Mouse (Mus musculus) adrenal gland (tissue): ENCODE results near the gene Bbs12.

ENCODE experiments used
- intact Hi-C: fragments of 180-260 bp; cut with DNase I; formaldehyde crosslinking; loops from one replicate; pipeline ENCODE4 v1.15.1; 2025
- long read RNA-seq, 2 experiments: library from polyadenylated mRNA; unstranded; transcript quantifications; one replicate each; pipeline ENCODE4 v2.0.0; 2020; ENCODE audit warnings: borderline replicate concordance in 1 of 2; ENCODE audit not compliant: insufficient replicate concordance in 1 of 2

Gene Bbs12
- long read RNA-seq, experiment 1 = 0 reads
- long read RNA-seq, experiment 2, partial matches to known transcripts = 0 of 2 reads
- long read RNA-seq, experiment 2, other reads (novel, unspliced or antisense) = 1 of 2 reads

DNA sequence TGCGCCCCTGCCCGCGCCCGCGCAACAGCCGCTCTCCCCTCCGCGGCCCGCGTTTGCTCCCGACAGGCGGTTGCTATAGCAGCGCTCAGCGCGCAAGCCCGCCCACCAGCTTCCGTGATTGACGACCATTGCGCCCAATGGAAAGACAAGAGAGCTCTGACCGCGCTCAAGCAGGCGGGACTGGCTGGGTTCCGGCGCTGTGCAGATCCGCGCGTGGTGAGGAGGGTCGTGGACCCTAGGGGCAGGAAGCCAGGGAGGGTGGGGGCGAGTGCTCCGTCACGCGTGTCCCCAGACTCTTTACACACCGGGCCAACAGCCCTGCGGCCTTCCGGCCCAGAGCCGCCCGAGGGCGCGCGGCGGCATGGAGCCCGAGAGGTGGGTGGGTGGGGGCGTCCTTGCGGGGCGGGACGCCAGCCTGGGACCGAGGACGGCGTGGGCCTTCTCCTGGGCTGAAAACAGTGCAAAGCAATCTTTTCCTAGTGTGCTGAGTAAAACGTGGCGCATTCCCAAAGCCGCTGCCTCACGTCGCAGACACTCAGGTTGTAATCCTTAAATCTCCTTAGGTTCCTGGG is at the start of gene Bbs12, which contains the start of gene Cetn4:
TSS of gene Bbs12 (plus strand) at position 185 of the 572 bp plus-strand sequence.
TSS of gene Cetn4 (minus strand) at position 339 of the 572 bp plus-strand sequence.
- intact Hi-C loops = no loop called here

DNA sequence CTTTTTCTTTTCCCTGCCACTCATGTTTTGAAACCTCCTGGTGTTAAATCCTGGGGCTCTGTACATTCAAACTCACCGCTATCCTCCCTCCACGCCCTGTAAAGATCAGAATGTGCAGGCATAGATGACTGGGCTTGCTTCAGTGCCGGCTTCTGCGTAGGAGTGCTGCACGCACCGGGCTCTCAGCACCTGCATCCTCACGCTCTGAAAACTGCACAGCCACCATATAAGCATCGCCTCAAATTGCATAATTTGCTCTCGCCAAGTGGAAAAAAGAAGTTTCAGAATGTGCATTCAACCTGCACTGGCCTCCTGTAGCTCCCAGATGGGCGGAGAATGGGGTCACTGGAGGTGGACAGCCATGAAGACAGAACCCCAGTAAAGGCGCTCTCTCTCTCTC is 44.0 kb upstream of the Bbs12 start:
- intact Hi-C loops = no loop called here

- intact Hi-C loops = no loop called here
These were observed 42.4 kb upstream of the Bbs12 start for GRCm38 (mm10) chr3:37269926-37270325.

DNA sequence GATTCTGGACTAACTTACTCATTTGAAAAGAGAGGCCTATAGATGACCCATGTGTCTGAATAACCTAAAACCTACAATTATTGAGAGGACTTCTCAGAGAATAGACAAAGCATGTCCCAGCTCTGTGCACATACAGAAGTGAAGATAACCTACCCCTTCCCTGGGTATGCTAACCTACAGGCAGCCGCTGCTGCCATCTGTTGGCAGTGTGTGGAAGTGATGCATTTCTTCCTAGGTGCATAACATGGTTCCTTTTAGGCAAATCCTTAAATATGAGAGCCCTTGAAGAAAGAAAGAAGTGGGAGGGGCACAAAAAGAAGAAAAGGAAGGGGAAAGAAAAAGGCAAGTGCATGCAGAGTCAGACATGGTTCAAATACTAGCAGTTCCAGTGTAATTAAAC is 41.1 kb upstream of the Bbs12 start:
- intact Hi-C loops = no loop called here

DNA sequence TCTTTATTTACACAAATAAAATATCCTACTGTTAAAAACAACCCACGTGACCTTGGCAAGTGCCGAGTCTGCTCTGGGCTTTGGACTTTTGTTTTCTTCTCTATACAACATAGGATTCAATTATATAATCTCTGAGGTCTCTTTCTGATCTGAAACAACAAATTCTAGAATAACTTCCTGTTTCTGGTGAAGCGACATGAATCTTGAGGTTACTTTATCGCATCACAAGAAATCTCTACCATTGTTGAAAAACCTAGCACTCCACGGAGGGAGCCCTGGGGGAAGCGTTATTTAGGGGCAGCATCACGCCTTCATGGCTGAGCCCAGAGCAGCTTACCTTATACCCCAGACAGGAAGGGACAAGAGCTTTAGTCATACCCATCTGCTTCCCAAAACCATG is 39.3 kb upstream of the Bbs12 start:
- intact Hi-C loops = no loop called here

- intact Hi-C loops = no loop called here
These were observed 37.7 kb upstream of the Bbs12 start for GRCm38 (mm10) chr3:37274661-37275060.

DNA sequence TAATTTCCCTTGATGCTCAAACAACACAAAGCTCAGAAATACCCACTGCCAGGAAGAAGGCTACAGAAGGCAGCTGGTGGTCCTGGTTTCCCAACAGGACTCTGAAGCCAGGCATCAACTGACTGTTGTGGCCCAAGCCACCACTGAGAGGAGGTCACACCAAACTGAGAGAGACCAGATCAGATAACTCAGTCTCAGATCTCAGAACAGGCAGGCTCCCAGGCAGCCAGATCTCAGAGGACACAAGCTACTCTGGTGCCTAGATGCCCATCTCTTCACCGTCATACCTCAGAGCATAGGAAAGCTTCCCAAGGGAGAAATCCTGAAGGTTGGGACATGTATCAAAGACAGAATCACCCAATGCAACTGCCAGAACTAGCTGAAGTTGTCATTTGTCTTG is 32.1 kb upstream of the Bbs12 start:
- intact Hi-C loops = no loop called here

GRCm38 (mm10) chr3:37280871-37281270 is 31.5 kb upstream of the Bbs12 start:
- intact Hi-C loops = no loop called here

DNA sequence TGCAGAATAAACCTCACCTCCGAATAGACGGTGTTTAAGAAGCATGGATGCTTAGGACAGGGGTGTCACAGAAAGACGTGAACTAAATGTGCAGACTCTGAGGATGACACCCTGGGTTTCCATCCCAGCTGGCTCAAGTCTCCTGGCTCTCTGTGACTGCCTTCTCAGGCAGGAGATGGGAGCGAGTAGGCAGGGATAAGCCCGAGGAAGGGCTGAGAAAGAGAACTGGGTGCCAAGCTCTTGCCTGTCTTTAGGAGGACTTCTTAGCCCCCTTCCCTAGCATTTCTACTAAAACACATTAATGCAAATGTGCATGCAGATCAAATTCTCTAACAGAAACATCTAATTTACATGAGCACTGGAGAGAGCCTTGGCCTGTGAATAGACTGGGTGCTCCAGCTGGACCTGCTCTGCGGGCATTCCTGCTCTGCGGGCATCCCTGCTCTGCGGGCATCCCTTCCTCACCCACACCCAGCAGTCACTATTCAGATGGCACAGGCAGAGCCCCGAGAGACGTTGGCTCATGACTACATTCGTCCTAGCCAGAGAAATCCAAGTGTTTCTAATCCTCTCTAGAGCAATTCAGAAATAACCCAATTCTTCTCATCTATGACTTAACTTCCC is 29.9 kb upstream of the Bbs12 start:
- intact Hi-C loops = no loop called here

GRCm38 (mm10) chr3:37283234-37283633 is 29.1 kb upstream of the Bbs12 start:
- intact Hi-C loops = no loop called here

GRCm38 (mm10) chr3:37289237-37289636 is 23.1 kb upstream of the Bbs12 start:
- intact Hi-C loops = no loop called here

- intact Hi-C loops = loop anchor here (1.0 kb wide), 1 partner anchor 27 kb away; no protein-coding TSS in a partner anchor
These were observed 21.3 kb upstream of the Bbs12 start for GRCm38 (mm10) chr3:37290881-37291541.

GRCm38 (mm10) chr3:37291929-37292328 is 20.4 kb upstream of the Bbs12 start:
- intact Hi-C loops = loop anchor here (1.0 kb wide), 1 partner anchor 28 kb away; no protein-coding TSS in a partner anchor

DNA sequence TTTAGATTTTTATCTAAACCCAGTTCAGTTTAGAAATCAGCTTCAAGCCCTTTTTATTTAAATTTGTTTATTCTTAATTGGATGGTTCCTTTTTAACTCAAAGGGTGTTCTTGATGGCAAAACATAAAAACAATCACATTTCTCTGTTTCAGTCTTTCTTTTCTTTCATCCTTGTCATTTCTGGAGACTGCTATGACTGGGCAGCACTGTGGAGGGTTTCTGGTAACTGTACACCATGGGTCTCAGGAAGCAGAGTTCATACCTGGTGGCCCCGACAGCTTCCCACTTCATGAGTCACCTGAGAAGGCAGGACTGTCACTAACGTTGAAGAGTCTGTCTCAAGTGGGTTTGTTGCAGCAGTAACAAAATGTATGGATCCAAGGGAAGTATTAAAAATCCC is 19.7 kb upstream of the Bbs12 start:
- intact Hi-C loops = no loop called here

- intact Hi-C loops = no loop called here
These were observed 12.9 kb upstream of the Bbs12 start for GRCm38 (mm10) chr3:37299470-37299869.

DNA sequence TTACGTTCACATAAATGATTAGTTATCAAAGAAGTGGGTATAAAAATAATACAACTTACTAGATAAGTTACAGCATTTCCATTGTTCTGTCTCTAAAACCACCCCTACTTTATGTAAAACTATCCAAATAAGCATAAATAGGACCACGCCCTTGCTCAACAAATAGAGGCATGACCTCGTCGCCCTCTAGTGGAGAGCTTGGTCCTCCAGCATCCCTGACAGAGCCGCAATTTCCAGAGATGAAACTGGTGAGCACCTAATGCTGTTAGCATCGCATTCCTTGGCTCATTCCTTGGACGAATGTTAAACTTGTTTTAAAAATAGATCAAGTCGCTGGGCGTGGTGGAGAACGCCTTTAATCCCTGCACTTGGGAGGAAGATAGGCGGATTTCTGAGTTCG is 9.7 kb upstream of the Bbs12 start:
- intact Hi-C loops = no loop called here

- intact Hi-C loops = no loop called here
These were observed 8.8 kb upstream of the Bbs12 start for GRCm38 (mm10) chr3:37303392-37304139.

- intact Hi-C loops = no loop called here
These were observed 421 bp upstream of the Bbs12 start for GRCm38 (mm10) chr3:37311897-37312369.

- intact Hi-C loops = no loop called here
These were observed 1.0 kb downstream of the Bbs12 start for GRCm38 (mm10) chr3:37313371-37313770.

DNA sequence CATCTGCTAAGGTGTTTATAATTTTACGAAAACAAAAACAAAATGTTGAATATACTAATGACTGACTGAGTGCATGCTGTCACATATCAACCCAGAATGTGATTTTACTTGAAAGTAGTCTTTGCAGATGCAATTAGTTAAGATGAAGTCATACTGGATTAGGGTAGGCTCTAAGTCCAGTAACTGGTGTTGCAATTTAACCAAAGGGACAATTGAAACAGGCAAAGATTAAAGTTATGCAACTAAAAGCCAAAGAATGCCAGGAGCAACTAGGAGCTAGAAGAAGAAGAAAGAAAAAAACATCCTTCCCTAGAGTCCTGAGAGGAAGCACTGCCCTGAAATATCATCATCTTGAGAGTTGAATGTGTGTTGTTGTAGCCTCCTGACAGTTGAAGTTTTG is 3.9 kb downstream of the Bbs12 start:
- intact Hi-C loops = no loop called here

- intact Hi-C loops = loop anchor here (5.0 kb wide), 1 partner anchor 88 kb away; no protein-coding TSS in a partner anchor
These were observed 12.0 kb downstream of the Bbs12 start for GRCm38 (mm10) chr3:37324310-37324709.
